Mouse (Mus musculus): ENCODE measurements around the gene Gm49337. TPM values are rescaled to one million over a fixed set of nuclear protein-coding genes. Genes with fewer than 3 reads are reported as not detected.

Gene Gm49337
- polyA plus RNA-seq, 1 experiment from 2014 or later, result not detected

DNA sequence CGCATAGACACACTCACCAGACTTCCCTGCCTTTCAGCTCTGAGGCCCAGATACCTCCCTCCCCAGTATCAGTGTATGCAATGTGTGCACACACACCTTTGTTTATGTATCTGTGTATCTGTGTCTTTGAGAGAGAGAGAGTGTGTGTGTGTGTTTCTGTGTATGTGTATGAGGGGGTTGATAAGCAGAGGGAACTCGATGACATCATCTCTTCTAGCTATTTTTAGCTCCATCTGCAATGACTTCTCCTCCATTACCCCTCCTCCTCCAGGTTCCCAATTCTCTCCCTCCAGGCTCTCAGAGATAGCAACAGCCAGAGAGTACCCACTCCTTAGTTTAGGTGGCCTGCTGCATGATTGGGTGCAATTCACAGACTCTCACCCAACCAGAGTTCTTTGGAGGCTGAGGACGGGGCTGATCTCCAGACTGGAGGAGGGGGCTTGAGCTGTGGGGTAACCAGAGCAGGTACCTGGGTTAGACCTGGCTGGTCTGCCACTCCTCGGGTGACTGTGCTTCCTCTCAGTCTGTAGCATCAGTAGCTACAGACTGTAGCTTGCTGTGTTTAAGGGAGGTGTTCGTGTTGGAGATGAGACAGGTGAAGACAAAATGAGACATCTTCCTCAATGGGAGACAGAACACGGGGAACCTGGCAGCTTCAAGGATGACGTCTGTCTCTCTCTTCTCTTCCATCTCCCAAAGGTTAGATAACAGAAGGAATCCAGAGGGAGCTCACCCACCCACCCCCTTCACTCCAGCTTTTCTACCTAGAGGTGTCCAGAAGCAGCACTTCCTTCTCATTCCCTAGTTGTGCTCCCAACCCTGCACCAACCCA is 2.7 kb downstream of the Gm49337 start:
- Histone ChIP-seq H3K36me3 (replicated peaks; ENCODE audit: control insufficient read depth, insufficient read depth, low read depth, low read length) (no peaks in the 10 kb centered on the region), H3K27ac (replicated peaks; ENCODE audit: low read depth, low read length) (no peak overlapping the region), H3K4me3 (ENCODE audit: low read depth, low read length) (no peak overlapping the region), H3K4me1 (ENCODE audit: control insufficient read depth, insufficient read depth, low read length) (peaks cover 4% of the 10 kb centered on the region), H3K9me3 (replicated peaks; ENCODE audit: control insufficient read depth, low read length) (no peaks in the 10 kb centered on the region), H3K27me3 (ENCODE audit: control insufficient read depth, insufficient read depth, low read length) (no peaks in the 10 kb centered on the region), H3K9ac (replicated peaks; ENCODE audit: low read length) (no peak overlapping the region), H3K4me2 (ENCODE audit: low read depth, low read length) (no peak overlapping the region)
- peak; percentile 49 for ATAC-seq (replicated peaks; ENCODE audit: insufficient number of reproducible peaks, low FRiP score, low TSS enrichment, low read depth)
- 61% methylated on average over 7 of the region's 7 CpGs for WGBS
- no peak for DNase-seq (ENCODE audit: low spot score)

DNA sequence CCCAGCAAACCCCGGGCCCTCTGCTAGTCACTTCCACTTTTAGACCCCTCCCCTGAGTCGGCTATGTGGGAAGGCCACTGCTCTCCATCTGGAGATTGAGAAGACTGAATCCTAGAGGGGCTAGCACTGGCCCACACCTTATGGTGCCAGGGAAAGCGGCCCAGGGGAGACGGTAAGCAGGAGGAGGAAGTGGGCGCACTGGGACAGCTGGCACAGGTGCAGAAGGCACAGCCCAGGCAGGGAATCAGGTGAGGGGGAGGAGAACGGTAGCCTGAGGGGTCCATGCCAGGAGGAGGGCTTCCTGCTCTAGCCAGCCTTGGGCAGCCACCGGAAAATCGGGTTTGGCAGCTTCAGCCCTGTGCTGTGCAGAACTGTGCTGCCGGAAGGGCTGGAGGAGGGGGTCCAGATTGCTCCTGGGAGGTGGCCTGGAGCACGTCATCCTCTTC is 3.4 kb downstream of the Gm49337 start:
- H3K4me3 ChIP-seq (ENCODE audit: low read depth, low read length), result no peak overlapping the region
- H3K27ac ChIP-seq (replicated peaks; ENCODE audit: low read depth, low read length), result peak overlapping the region; percentile 32; the same call in 1 of the 2 replicates
- WGBS, result 19% methylated on average over 10 of the region's 10 CpGs
- ATAC-seq (replicated peaks; ENCODE audit: insufficient number of reproducible peaks, low FRiP score, low TSS enrichment, low read depth) (peak; percentile 75), DNase-seq (ENCODE audit: low spot score) (peak; percentile 70)
- no peaks in the 10 kb centered on the region for H3K36me3 ChIP-seq (replicated peaks; ENCODE audit: control insufficient read depth, insufficient read depth, low read depth, low read length)
- no peaks in the 10 kb centered on the region for H3K27me3 ChIP-seq (ENCODE audit: control insufficient read depth, insufficient read depth, low read length)
- H3K9me3 ChIP-seq (replicated peaks; ENCODE audit: control insufficient read depth, low read length), result no peaks in the 10 kb centered on the region
- H3K9ac ChIP-seq (replicated peaks; ENCODE audit: low read length), result peak overlapping the region; percentile 7
- H3K4me1 ChIP-seq (ENCODE audit: control insufficient read depth, insufficient read depth, low read length), result peaks cover 4% of the 10 kb centered on the region
- peak overlapping the region; percentile 21 for H3K4me2 ChIP-seq (ENCODE audit: low read depth, low read length)

DNA sequence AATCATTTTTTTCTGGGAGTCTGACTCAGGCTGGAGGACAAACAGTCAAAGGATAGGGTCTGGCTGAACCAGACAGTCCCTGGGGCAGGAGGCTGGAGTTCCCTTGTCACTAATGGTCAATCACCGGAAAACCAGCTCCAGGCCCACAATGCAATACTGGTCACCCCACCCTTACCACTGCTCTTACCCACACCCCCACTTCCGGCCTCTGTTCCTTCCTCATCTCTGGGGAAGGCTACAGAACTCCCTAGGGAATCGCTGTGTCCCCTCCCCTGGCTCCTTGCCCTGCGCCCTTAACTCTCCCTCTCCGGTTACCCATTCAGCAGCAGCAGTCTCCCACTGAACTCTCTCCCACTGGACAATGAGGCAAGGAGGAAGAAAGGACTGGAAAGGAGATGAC is 4.0 kb downstream of the Gm49337 start:
- no peak for ATAC-seq (replicated peaks; ENCODE audit: insufficient number of reproducible peaks, low FRiP score, low TSS enrichment, low read depth)
- peak overlapping the region; percentile 1; the same call in 1 of the 2 replicates for H3K9ac ChIP-seq (replicated peaks; ENCODE audit: low read length)

DNA sequence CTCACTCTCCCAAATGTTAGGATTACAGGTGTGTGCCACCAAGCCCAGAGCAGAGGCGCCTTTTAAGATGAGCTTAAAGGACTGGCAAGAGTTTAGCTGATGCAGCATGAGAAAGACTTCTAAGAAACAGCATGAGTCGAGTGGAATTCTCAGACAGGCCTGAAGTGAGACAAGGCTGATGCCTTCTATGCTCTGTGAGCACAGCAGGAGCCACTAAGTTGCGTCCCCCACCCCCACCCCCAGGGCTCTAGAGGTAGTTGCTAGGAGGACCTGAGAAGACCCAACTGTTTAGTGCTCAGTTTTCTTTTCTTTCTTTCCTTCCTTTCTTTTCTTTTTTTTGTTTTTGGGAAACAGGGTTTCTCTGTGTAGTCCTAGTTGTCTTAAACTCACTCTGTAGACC is 8.9 kb downstream of the Gm49337 start:
- H3K9ac ChIP-seq (replicated peaks; ENCODE audit: low read length), result no peak overlapping the region
- WGBS, result 28% methylated on average over 3 of the region's 3 CpGs
- H3K27me3 ChIP-seq (ENCODE audit: control insufficient read depth, insufficient read depth, low read length), result no peaks in the 10 kb centered on the region
- no peak for DNase-seq (ENCODE audit: low spot score)
- H3K4me1 ChIP-seq (ENCODE audit: control insufficient read depth, insufficient read depth, low read length), result no peaks in the 10 kb centered on the region
- H3K4me2 ChIP-seq (ENCODE audit: low read depth, low read length), result no peak overlapping the region
- H3K4me3 ChIP-seq (ENCODE audit: low read depth, low read length), result no peak overlapping the region
- no peaks in the 10 kb centered on the region for H3K36me3 ChIP-seq (replicated peaks; ENCODE audit: control insufficient read depth, insufficient read depth, low read depth, low read length)
- no peaks in the 10 kb centered on the region for H3K9me3 ChIP-seq (replicated peaks; ENCODE audit: control insufficient read depth, low read length)
- no peak overlapping the region for H3K27ac ChIP-seq (replicated peaks; ENCODE audit: low read depth, low read length)
- no peak for ATAC-seq (replicated peaks; ENCODE audit: insufficient number of reproducible peaks, low FRiP score, low TSS enrichment, low read depth)

More for the DNA sequence above, 4.0 kb downstream of the Gm49337 start:
- 16% methylated on average over 5 of the region's 5 CpGs for WGBS
- peak overlapping the region; percentile 32; the same call in 1 of the 2 replicates for H3K27ac ChIP-seq (replicated peaks; ENCODE audit: low read depth, low read length)
- peaks cover 4% of the 10 kb centered on the region for H3K4me1 ChIP-seq (ENCODE audit: control insufficient read depth, insufficient read depth, low read length)
- DNase-seq (ENCODE audit: low spot score), result no peak
- no peaks in the 10 kb centered on the region for H3K36me3 ChIP-seq (replicated peaks; ENCODE audit: control insufficient read depth, insufficient read depth, low read depth, low read length)
- H3K9me3 ChIP-seq (replicated peaks; ENCODE audit: control insufficient read depth, low read length), result no peaks in the 10 kb centered on the region
- H3K4me3 ChIP-seq (ENCODE audit: low read depth, low read length), result no peak overlapping the region
- peak overlapping the region; percentile 21; the same call in 1 of the 2 replicates for H3K4me2 ChIP-seq (ENCODE audit: low read depth, low read length)
- no peaks in the 10 kb centered on the region for H3K27me3 ChIP-seq (ENCODE audit: control insufficient read depth, insufficient read depth, low read length)

DNA sequence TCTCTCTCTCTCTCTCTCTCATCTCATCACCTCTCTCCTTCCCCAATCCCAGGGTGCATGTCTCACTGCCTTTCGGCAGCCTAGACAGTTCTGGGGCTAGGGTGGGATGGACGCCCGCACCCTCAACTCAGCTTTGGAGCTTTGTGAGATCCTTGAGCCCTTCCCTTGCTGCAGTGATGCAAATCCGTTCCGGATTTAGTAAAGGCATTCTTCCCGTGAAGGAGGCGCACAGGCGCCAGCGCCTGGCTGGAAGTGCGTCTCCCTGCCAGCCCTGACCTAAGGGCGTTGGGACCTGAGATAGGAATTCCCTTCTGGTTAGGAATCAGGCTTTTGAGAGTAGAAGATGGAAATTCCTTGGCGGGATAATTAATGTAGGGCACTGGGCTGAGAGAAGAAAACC is 9.6 kb downstream of the Gm49337 start:
- 5% methylated on average over 12 of the region's 12 CpGs for WGBS
- Histone ChIP-seq H3K9ac (replicated peaks; ENCODE audit: low read length) (no peak overlapping the region; the same call in 1 of the 2 replicates), H3K36me3 (replicated peaks; ENCODE audit: control insufficient read depth, insufficient read depth, low read depth, low read length) (no peaks in the 10 kb centered on the region), H3K4me1 (ENCODE audit: control insufficient read depth, insufficient read depth, low read length) (no peaks in the 10 kb centered on the region), H3K27ac (replicated peaks; ENCODE audit: low read depth, low read length) (no peak overlapping the region), H3K4me2 (ENCODE audit: low read depth, low read length) (0 out of 2 replicates have a peak overlapping the region, but pooled peaks have one; percentile 26), H3K9me3 (replicated peaks; ENCODE audit: control insufficient read depth, low read length) (no peaks in the 10 kb centered on the region), H3K4me3 (ENCODE audit: low read depth, low read length) (no peak overlapping the region), H3K27me3 (ENCODE audit: control insufficient read depth, insufficient read depth, low read length) (no peaks in the 10 kb centered on the region)
- ATAC-seq (replicated peaks; ENCODE audit: insufficient number of reproducible peaks, low FRiP score, low TSS enrichment, low read depth) (no peak), DNase-seq (ENCODE audit: low spot score) (peak; percentile 48)

DNA sequence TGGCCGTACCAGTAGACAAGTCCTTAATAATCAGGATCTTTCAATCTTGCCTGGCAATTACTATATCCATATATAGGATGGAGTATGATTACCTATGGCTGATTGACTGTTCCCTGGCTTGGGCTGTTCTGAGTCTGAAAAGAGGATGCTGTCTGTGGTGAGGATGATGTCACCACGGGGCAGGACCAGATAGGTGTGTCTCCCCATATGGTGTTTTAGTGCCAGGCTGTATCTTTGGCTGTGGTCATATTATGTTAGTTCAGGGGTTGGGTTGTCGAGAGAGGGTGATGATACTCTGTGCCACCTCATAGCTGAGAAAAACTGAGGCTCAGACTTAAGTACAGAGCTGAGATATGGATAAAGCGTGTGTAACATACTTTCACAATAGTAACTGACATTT is 11.9 kb downstream of the Gm49337 start:
- no peaks in the 10 kb centered on the region for H3K27me3 ChIP-seq (ENCODE audit: control insufficient read depth, insufficient read depth, low read length)
- DNase-seq (ENCODE audit: low spot score) (no peak), ATAC-seq (replicated peaks; ENCODE audit: insufficient number of reproducible peaks, low FRiP score, low TSS enrichment, low read depth) (no peak)
- H3K36me3 ChIP-seq (replicated peaks; ENCODE audit: control insufficient read depth, insufficient read depth, low read depth, low read length), result no peaks in the 10 kb centered on the region
- 88% methylated on average over 4 of the region's 4 CpGs for WGBS
- no peak overlapping the region for H3K9ac ChIP-seq (replicated peaks; ENCODE audit: low read length)
- H3K9me3 ChIP-seq (replicated peaks; ENCODE audit: control insufficient read depth, low read length), result no peaks in the 10 kb centered on the region
- H3K4me3 ChIP-seq (ENCODE audit: low read depth, low read length), result no peak overlapping the region
- H3K27ac ChIP-seq (replicated peaks; ENCODE audit: low read depth, low read length), result no peak overlapping the region
- no peaks in the 10 kb centered on the region for H3K4me1 ChIP-seq (ENCODE audit: control insufficient read depth, insufficient read depth, low read length)
- no peak overlapping the region for H3K4me2 ChIP-seq (ENCODE audit: low read depth, low read length)

DNA sequence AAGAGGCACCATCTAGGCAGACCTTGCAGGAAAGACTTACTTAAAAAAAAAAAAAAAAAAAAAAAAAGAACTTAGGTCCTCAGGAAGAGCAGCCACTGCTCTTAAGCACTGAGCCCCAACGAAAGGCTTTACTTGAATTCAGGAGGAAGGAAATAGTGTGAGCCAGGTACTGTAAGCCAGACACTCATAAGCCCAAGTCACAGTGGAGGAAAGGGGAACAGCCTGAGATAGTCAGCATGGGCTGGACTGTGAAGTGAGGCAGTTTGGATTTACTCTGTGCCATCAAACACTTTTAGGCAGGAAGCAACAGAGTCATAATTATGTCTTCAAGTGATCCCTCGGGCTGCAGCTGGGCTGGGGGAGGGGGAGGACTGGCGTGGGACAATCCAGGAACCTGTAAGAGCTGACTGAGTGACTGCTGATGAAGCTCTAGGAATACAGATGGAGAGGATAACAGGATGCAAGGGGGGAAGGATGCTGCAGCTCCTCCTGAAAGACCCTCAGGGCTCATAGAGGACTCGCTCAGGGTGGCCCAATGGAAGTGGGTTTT is 19.2 kb downstream of the Gm49337 start:
- no peak overlapping the region for H3K27ac ChIP-seq (replicated peaks; ENCODE audit: low read depth, low read length)
- H3K4me3 ChIP-seq (ENCODE audit: low read depth, low read length), result no peak overlapping the region
- 30% methylated on average over 4 of the region's 4 CpGs for WGBS
- no peak overlapping the region for H3K4me2 ChIP-seq (ENCODE audit: low read depth, low read length)
- ATAC-seq (replicated peaks; ENCODE audit: insufficient number of reproducible peaks, low FRiP score, low TSS enrichment, low read depth), result no peak
- no peaks in the 10 kb centered on the region for H3K9me3 ChIP-seq (replicated peaks; ENCODE audit: control insufficient read depth, low read length)
- no peaks in the 10 kb centered on the region for H3K36me3 ChIP-seq (replicated peaks; ENCODE audit: control insufficient read depth, insufficient read depth, low read depth, low read length)
- no peak overlapping the region for H3K9ac ChIP-seq (replicated peaks; ENCODE audit: low read length)
- H3K4me1 ChIP-seq (ENCODE audit: control insufficient read depth, insufficient read depth, low read length), result no peaks in the 10 kb centered on the region
- no peak for DNase-seq (ENCODE audit: low spot score)
- H3K27me3 ChIP-seq (ENCODE audit: control insufficient read depth, insufficient read depth, low read length), result no peaks in the 10 kb centered on the region

All from embryonic facial prominence, embryonic 11.5 days (tissue).